Mouse (Mus musculus) thymus, adult 2 months (tissue): ENCODE data around the gene Ncoa1. TPM values are rescaled to one million over a fixed set of nuclear protein-coding genes. Genes with fewer than 3 reads are reported as not detected.
A peak's percentile ranks its signal among the peaks of the same experiment; 100 is the strongest.
"Not testable (repeated sequence)": the region's sequence is repeated elsewhere in the genome, so short reads cannot be mapped to it uniquely, and the experiment has no call there.

ENCODE experiments used
- DNase-seq: peaks from one replicate; pipeline ENCODE4 v3.0.0; 2021
- H3K27ac ChIP-seq: fragments of 200-500 bp; 2 replicates; pipeline ENCODE4 v1.5.1; 2012; ENCODE audit warnings: low read length, control low read depth; ENCODE audit not compliant: control insufficient read depth, insufficient read depth
- H3K27me3 ChIP-seq: fragments of 200-500 bp; 2 replicates; pipeline ENCODE4 v1.6.1; 2012; ENCODE audit warnings: mild to moderate bottlenecking, low read length, moderate library complexity, mixed read lengths; ENCODE audit not compliant: control insufficient read depth, insufficient read depth
- H3K36me3 ChIP-seq: fragments of 200-500 bp; 2 replicates; pipeline ENCODE4 v1.6.1; 2012; ENCODE audit warnings: mild to moderate bottlenecking, low read length, moderate library complexity; ENCODE audit not compliant: control insufficient read depth, insufficient read depth
- H3K4me1 ChIP-seq: fragments of 200-500 bp; replicated peaks from 2 replicates; pipeline ENCODE4 v1.6.1; 2012; ENCODE audit warnings: low read length; ENCODE audit not compliant: control insufficient read depth, insufficient read depth
- H3K4me3 ChIP-seq: fragments of 200-500 bp; 2 replicates; pipeline ENCODE4 v1.5.1; 2012; ENCODE audit warnings: mild to moderate bottlenecking, low read length, control low read depth, moderate library complexity; ENCODE audit not compliant: control insufficient read depth, insufficient read depth
- CTCF ChIP-seq: fragments of 200-500 bp; IDR thresholded peaks from 2 replicates; pipeline ENCODE4 v1.5.1; 2012; ENCODE audit warnings: mild to moderate bottlenecking, control low read depth, low read length, moderate library complexity, borderline replicate concordance; ENCODE audit not compliant: control insufficient read depth, poor library complexity, insufficient read depth; ENCODE audit errors: extremely low read depth
- POLR2A ChIP-seq: fragments of 200-500 bp; IDR thresholded peaks from 2 replicates; pipeline ENCODE4 v1.6.1; 2012; ENCODE audit warnings: mild to moderate bottlenecking, low read length, control low read depth, moderate library complexity; ENCODE audit not compliant: control insufficient read depth, poor library complexity, insufficient read depth; ENCODE audit errors: extremely low read depth
- WGBS: fragments of 180-500 bp; shearing (Covaris S2); methylation state at CpG from one replicate; pipeline ENCODE4 v1.1.7; 2018; 5-methylcytosine and 5-hydroxymethylcytosine counted together
- polyA plus RNA-seq: library from polyadenylated mRNA; depleted of rRNA; stranded (reverse); fragments of >200 nt; gene quantifications from 2 replicates; pipeline ENCODE4 v1.2.3, GENCODE M21; 2012

Gene Ncoa1
- polyA plus RNA-seq, 1 experiment: 33.3 TPM

GRCm38 (mm10) chr12:4245742-4246141 lies 231.2 kb downstream of the Ncoa1 start:
- Histone ChIP-seq H3K4me1 (no peaks in the 10 kb centered on the region), H3K4me3 (no peak overlapping the region), H3K36me3 (peaks cover 6% of the 10 kb centered on the region), H3K27me3 (no peaks in the 10 kb centered on the region), H3K27ac (no peak overlapping the region)
- DNase-seq: no peak
- no peak for TF ChIP-seq POLR2A
- no peak for TF ChIP-seq CTCF
- WGBS: 93% methylated on average over 10 of the region's 10 CpGs

DNA sequence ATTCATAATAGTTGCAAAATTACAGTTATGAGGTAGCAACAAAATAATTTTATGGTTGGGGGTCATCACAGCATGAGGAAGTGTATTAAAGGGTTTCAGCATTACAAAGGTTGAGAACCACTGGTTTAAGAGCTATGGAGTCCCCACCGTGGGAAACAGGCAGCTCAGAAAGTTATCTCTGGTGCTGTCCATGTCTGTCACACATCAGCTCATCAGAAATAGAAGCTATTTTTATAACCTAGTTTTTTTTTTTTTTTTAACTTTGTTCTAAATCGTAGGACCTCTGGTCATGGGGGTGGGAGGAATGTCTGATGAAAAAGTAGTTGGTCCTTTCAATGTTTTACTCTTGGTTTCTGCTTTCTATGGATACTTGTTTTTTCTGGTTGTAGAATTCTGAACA lies 233.2 kb downstream of the Ncoa1 start:
- H3K27me3 ChIP-seq: no peaks in the 10 kb centered on the region
- TF ChIP-seq CTCF (no peak), POLR2A (no peak)
- no peak overlapping the region for H3K4me3 ChIP-seq
- H3K36me3 ChIP-seq: peaks cover 6% of the 10 kb centered on the region
- H3K27ac ChIP-seq: no peak overlapping the region
- H3K4me1 ChIP-seq: no peaks in the 10 kb centered on the region
- 91% methylated on average over 2 of the region's 2 CpGs for WGBS
- DNase-seq: no peak

GRCm38 (mm10) chr12:4240281-4240680 lies 236.7 kb downstream of the Ncoa1 start:
- H3K27ac ChIP-seq, H3K4me1 ChIP-seq, H3K36me3 ChIP-seq, H3K27me3 ChIP-seq, H3K4me3 ChIP-seq, DNase-seq: not testable (repeated sequence)
- 90% methylated on average over 8 of the region's 8 CpGs for WGBS

DNA sequence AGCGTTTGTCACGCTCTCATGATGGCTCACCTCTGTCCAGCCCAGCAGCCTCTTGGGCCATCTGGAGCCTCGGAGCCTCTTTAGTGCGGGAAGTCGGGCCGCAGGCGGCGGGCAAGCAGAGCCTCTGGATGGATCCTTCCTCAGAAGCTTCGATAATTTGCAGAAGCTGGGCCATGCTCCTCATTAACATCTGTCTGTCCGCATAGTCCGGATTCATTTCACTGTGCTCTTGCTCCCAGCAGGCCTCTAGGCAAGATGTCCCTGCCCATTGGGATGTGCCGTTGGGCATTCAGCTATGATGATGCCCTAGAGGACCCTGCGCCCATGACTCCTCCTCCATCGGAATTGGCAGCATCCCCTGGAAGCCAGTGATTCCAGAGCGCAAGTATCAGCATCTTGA lies 239.5 kb downstream of the Ncoa1 start:
- Histone ChIP-seq H3K36me3 (no peaks in the 10 kb centered on the region), H3K4me3 (no peak overlapping the region), H3K27me3 (no peaks in the 10 kb centered on the region), H3K27ac (no peak overlapping the region), H3K4me1 (no peaks in the 10 kb centered on the region)
- WGBS: 97% methylated on average over 15 of the region's 15 CpGs
- TF ChIP-seq CTCF: no peak
- no peak for TF ChIP-seq POLR2A
- DNase-seq: no peak

DNA sequence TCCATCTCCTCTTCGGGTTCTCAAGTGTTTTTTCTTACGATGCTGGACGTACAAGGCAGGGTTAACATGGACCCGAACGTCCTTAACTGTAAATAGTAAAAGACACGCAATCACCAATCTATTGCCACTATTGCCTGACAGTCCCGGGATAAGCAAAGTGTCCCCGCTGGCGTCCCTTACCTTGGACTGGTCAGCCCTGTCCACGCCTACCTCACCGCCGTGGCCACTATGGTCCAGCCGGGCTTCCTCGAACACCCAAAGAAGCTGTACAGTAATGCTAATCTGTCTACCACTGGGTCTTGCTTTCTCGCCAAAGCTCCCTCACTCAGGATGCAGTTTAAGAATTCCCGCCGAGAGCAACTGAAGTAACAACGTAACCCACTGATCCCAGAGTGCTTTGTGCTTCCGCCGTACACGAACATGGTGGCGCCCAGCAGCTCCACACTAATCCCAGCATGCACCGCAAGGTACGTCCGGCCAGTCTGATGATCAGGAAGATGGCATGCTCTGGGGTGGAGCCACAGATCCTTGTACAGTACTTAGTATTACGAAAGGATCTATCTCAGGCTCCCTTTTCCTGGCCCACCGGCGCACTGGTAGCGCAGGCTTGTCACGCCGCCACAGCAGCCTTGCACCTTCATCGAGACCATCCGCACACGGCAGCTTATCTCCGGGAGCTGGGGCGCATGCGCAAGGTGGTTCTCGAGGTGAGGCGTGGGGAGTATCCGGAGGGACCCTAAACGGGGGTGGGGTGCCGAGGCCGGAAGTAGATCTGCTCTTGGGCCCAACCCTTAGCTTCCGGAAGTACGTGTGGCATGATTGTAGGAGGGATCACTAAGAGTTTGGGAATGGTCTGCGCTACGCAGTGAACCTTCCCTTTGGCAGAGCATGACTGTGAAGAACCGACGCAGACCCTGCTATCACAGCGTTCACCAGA lies 243.1 kb downstream of the Ncoa1 start, which contains the start of the genes Ptrhd1 and Cenpo:
TSS of gene Ptrhd1 (plus strand) at position 456 of the 937 bp plus-strand sequence.
TSS of gene Cenpo (minus strand) at position 723 of the 937 bp plus-strand sequence.
- TF ChIP-seq CTCF (peak; percentile 53; the same call in 1 of the 2 replicates), POLR2A (peak; percentile 69; the same call in 1 of the 2 replicates)
- peak within 1 kb of the TSS; percentile 57 for H3K4me3 ChIP-seq
- H3K36me3 ChIP-seq: peaks cover 12% of the 10 kb centered on the region
- peak; percentile 94 for DNase-seq
- no peaks in the 10 kb centered on the region for H3K4me1 ChIP-seq
- under 1% methylated on average over 50 of the region's 50 CpGs for WGBS
- no peaks in the 10 kb centered on the region for H3K27me3 ChIP-seq
- peak within 1 kb of the TSS; percentile 71 for H3K27ac ChIP-seq

DNA sequence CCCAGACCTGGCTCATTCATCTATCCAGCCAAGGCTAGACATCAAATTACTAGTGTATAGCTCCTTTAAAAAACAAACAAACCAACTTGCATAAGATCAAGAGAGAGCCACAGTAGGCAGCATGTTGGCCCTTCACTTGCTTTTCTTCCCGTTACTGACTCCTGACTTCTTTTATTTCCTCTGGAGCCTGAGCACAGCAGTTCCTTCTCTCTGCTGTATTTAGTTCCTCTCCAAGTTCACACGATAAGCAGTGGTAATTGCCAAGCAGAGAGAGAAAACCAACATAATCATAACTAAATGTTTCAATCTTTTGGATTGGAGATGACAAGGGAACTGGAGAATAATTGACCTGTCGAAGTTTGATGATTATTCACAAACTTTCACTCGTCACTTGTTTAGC lies 244.2 kb downstream of the Ncoa1 start:
- Histone ChIP-seq H3K4me1 (no peaks in the 10 kb centered on the region), H3K27ac (no peak overlapping the region), H3K27me3 (no peaks in the 10 kb centered on the region), H3K36me3 (peaks cover 22% of the 10 kb centered on the region), H3K4me3 (no peak overlapping the region)
- TF ChIP-seq CTCF (no peak), POLR2A (no peak)
- DNase-seq: no peak
- WGBS: 15% methylated on average over 4 of the region's 4 CpGs
